In the genomic region with DNA sequence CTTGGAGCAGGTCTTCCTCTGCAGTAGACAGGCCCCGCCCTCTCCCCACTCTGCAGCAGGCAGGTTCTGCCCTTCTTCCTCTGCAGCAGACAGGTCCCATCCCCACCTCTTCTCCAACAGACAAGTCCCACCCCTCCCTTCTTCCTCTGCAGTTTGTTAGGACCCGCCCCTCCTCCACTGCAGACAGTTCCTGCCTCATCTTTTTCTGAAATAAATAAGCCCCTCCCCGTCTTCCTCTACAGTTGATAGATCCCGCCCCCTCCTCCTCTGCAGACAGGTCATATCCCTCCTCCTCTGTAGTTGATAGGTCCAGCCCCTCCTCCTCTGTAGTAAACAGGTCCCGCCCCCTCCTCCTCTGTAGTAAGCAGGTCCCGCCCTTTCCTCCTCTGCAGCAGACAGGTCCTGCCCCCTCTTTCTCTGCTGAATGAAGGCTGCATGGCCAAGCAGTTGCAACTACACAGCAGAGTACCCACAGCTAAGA, we compare ENCODE assay signal across 8 mouse cellular contexts.
DNase-seq lines count a peak whose midpoint lies in the region; ATAC-seq and TF ChIP-seq lines count a peak whose summit lies in the region.

No protein-coding gene starts in this region.

- H3K4me3 ChIP-seq in G1E (ENCODE audit: low read depth, low read length) = peak overlapping the region; percentile 63; the same call in 1 of the 2 replicates
- no peak overlapping the region for H3K4me3 ChIP-seq in forebrain, embryonic 15.5 days
- no peak overlapping the region for H3K4me3 ChIP-seq in liver, embryonic 15.5 days (replicated peaks)
- H3K4me3 ChIP-seq in small intestine, adult 2 months (ENCODE audit: low read depth, low read length) = peak overlapping the region; percentile 14; the same call in 1 of the 2 replicates

- TF ChIP-seq POLR2A in small intestine, adult 2 months (IDR thresholded peaks at IDR 0.05; ENCODE audit: low read depth, low read length) = no peak

- no peaks in the 10 kb centered on the region for H3K9me3 ChIP-seq in G1E (replicated peaks)
- no peaks in the 10 kb centered on the region for H3K9me3 ChIP-seq in forebrain, embryonic 15.5 days
- H3K9me3 ChIP-seq in liver, embryonic 15.5 days (replicated peaks) = no peaks in the 10 kb centered on the region

- ATAC-seq in G1E (ENCODE audit: extremely low read depth, insufficient number of reproducible peaks, low FRiP score, poor library complexity, severe bottlenecking) = peak; percentile 94
- peak; percentile 36 for ATAC-seq in forebrain, embryonic 15.5 days (replicated peaks)
- peak; percentile 91 for ATAC-seq in liver, embryonic 15.5 days (ENCODE audit: insufficient read depth)

- peaks cover 28% of the 10 kb centered on the region for H3K4me1 ChIP-seq in G1E (ENCODE audit: insufficient read depth, low read depth, low read length)
- H3K4me1 ChIP-seq in forebrain, embryonic 15.5 days = peaks cover 3% of the 10 kb centered on the region; the same call in 1 of the 2 replicates
- peaks cover 13% of the 10 kb centered on the region; the same call in 1 of the 2 replicates for H3K4me1 ChIP-seq in liver, embryonic 15.5 days (replicated peaks)
- peaks cover 4% of the 10 kb centered on the region for H3K4me1 ChIP-seq in small intestine, adult 2 months (ENCODE audit: control insufficient read depth, insufficient read depth, insufficient read length, low read length)

- no peak overlapping the region for H3K27ac ChIP-seq in forebrain, embryonic 15.5 days (replicated peaks)
- no peak overlapping the region for H3K27ac ChIP-seq in liver, embryonic 15.5 days (replicated peaks)
- no peak overlapping the region for H3K27ac ChIP-seq in small intestine, adult 2 months (ENCODE audit: insufficient read depth, low read depth, low read length)

- H3K4me2 ChIP-seq in forebrain, embryonic 15.5 days (replicated peaks) = no peak overlapping the region
- peak overlapping the region; percentile 45 for H3K4me2 ChIP-seq in liver, embryonic 15.5 days

- no peak for TF ChIP-seq CTCF in G1E (IDR thresholded peaks at IDR 0.05; ENCODE audit: low read depth, low read length)
- no peak for TF ChIP-seq CTCF in small intestine, adult 2 months (IDR thresholded peaks at IDR 0.05; ENCODE audit: extremely low read depth, insufficient read length, insufficient replicate concordance, low read depth, low read length)

- no peak overlapping the region for H3K9ac ChIP-seq in forebrain, embryonic 15.5 days (replicated peaks)
- no peak overlapping the region for H3K9ac ChIP-seq in liver, embryonic 15.5 days

- H3K36me3 ChIP-seq in G1E (replicated peaks) = no peaks in the 10 kb centered on the region
- no peaks in the 10 kb centered on the region for H3K36me3 ChIP-seq in forebrain, embryonic 15.5 days
- H3K36me3 ChIP-seq in liver, embryonic 15.5 days (replicated peaks) = no peaks in the 10 kb centered on the region
- no peaks in the 10 kb centered on the region for H3K36me3 ChIP-seq in small intestine, adult 2 months (ENCODE audit: control insufficient read depth, insufficient read depth, low read length)

- 30% methylated on average over 6 of the region's 6 CpGs for WGBS in forebrain, embryonic 15.5 days
- 13% methylated on average over 6 of the region's 6 CpGs for WGBS in liver, embryonic 15.5 days (ENCODE audit: insufficient replicate concordance)
- WGBS in small intestine, adult 2 months = 27% methylated on average over 6 of the region's 6 CpGs

- no peaks in the 10 kb centered on the region for H3K27me3 ChIP-seq in G1E (ENCODE audit: insufficient read depth, low read length)
- no peaks in the 10 kb centered on the region for H3K27me3 ChIP-seq in forebrain, embryonic 15.5 days
- no peaks in the 10 kb centered on the region for H3K27me3 ChIP-seq in liver, embryonic 15.5 days
- H3K27me3 ChIP-seq in small intestine, adult 2 months (ENCODE audit: control insufficient read depth, insufficient read depth, low read length) = no peaks in the 10 kb centered on the region

- peak; percentile 94 for DNase-seq in A20 (ENCODE audit: low read depth, low spot score)
- DNase-seq in G1E (ENCODE audit: low spot score) = peak; percentile 70
- DNase-seq in adrenal gland, postnatal 25 days = no peak
- no peak for DNase-seq in right cerebral cortex, postnatal 14 days
- no peak for DNase-seq in cerebellum, adult 9-11 months

Comparison
In these comparisons a context has a peak if more than half of its experiments do, and no peak if none do; other contexts are left out.
1. DNase-seq: peak in A20 (single experiment) and G1E (single experiment); none in adrenal gland, postnatal 25 days (single experiment), right cerebral cortex, postnatal 14 days (single experiment) and cerebellum, adult 9-11 months (single experiment).
2. ATAC-seq: peak in every context shown above with its lines; median percentile 94 in G1E; 91 in liver, embryonic 15.5 days; 36 in forebrain, embryonic 15.5 days.
3. H3K4me3 ChIP-seq: peak in G1E (single experiment) and small intestine, adult 2 months (single experiment); none in forebrain, embryonic 15.5 days (single experiment) and liver, embryonic 15.5 days (single experiment).